Mouse (Mus musculus): ENCODE data around the gene Ptprg.

Ptprg gene

GRCm38 (mm10) chr14:11553273-11553665 lies at the start of gene Ptprg:
Gene Ptprg, plus strand, starts transcription at chr14:11553532.
- ATAC-seq (ENCODE audit: insufficient number of reproducible peaks, low FRiP score, low TSS enrichment), result peak; percentile 69

DNA sequence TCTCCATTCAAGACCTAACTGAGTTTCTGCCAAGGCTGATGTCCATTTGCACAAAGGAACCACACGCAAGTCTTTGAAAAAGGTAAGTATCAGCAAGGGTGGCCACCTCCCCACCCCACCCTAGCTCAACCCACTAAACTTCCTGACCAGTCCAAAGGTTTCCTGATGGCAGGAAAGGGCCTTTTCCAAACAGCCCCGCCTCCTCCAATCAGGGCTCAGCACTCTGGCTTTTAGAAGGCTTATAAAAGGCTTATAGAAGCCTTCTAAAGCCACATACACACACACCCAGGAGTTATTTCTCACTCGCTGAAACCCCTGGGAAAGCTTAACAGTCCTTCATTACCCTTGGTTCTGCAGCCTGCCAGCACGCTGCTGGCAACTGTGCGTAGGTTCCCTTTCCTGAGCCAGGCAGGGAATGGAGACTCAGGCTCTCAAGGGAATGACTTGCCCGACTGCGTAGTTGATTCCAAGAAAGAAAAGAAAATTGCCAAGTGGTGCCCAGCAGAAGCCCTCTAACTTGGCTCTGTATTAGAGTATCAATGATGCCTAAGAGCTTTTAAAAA lies 49.4 kb upstream of the Ptprg start:
- ATAC-seq (ENCODE audit: insufficient number of reproducible peaks, low FRiP score, low TSS enrichment), result no peak

- no peak for ATAC-seq (ENCODE audit: insufficient number of reproducible peaks, low FRiP score, low TSS enrichment)
These were observed 43.2 kb upstream of the Ptprg start for GRCm38 (mm10) chr14:11510173-11510572.

DNA sequence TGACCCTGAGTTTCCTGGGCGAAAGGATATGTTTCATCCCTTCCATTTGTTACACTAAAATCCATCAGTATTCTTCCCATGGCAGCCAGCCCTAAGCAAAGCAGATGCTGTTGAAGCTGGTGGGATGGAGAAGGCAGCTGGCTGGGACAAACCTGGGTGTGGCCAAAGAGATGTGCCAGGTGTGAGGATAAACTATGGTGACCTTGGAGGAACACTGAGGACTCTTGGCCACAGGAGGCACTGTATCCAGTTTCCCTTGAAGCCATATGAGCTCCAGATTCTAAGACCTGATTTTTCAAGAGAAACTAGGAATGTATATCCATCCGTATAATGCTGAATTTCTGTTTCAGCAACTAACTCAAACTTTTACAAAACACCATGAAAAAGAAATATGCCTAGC lies 34.2 kb upstream of the Ptprg start:
- ATAC-seq (ENCODE audit: insufficient number of reproducible peaks, low FRiP score, low TSS enrichment), result no peak

DNA sequence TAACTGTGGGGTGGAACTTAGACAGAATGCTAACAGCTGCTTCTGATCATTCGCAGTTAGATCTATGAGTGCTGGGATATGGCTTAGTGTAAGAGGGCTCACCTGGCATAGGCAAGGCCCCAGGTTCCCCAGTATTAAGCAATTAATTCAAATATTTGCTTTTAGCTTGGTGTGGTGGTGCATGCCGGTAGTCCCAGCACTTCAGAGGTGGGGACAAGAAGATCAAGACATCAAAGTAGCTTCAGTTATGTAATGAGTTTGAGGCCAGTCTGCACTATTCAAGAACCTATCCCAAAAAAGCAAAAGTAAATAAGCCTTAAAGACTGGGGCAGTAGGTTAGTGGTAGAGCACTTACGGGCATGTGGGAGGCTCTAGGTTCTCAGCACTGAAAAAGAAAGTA lies 30.3 kb upstream of the Ptprg start:
- no peak for ATAC-seq (ENCODE audit: insufficient number of reproducible peaks, low FRiP score, low TSS enrichment)

- ATAC-seq (ENCODE audit: insufficient number of reproducible peaks, low FRiP score, low TSS enrichment), result no peak
These were observed 23.7 kb upstream of the Ptprg start for GRCm38 (mm10) chr14:11529591-11529990.

- ATAC-seq (ENCODE audit: insufficient number of reproducible peaks, low FRiP score, low TSS enrichment), result no peak
These were observed 18.9 kb upstream of the Ptprg start for GRCm38 (mm10) chr14:11534456-11534855.

GRCm38 (mm10) chr14:11536121-11536520 lies 17.2 kb upstream of the Ptprg start:
- ATAC-seq (ENCODE audit: insufficient number of reproducible peaks, low FRiP score, low TSS enrichment), result no peak

DNA sequence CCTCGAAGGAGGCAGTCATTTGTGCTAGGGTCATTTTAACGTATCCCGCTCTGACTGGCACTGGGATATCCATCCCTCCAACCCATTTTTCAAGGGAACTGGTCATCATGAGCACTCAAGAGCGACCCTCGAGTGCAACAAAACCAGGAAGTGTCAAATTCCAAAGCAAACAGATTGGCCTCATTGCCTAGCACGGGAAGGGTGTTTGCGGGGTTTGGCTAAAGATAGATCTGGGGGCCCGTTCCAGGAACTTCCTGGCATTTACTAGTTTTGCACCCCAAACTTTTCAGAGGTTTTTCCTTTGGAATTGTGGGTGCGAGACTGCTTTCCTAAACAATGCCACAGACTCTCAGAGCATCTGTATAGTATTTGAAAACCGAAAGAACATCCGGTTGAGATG lies 1.4 kb upstream of the Ptprg start:
- ATAC-seq (ENCODE audit: insufficient number of reproducible peaks, low FRiP score, low TSS enrichment), result no peak

GRCm38 (mm10) chr14:11552521-11553272 lies 635 bp upstream of the Ptprg start:
- ATAC-seq (ENCODE audit: insufficient number of reproducible peaks, low FRiP score, low TSS enrichment), result no peak; the same call in 1 of the 2 replicates

- peak; percentile 1; the same call in 1 of the 2 replicates for ATAC-seq (ENCODE audit: insufficient number of reproducible peaks, low FRiP score, low TSS enrichment)
These were observed 460 bp downstream of the Ptprg start for GRCm38 (mm10) chr14:11553679-11554305.

DNA sequence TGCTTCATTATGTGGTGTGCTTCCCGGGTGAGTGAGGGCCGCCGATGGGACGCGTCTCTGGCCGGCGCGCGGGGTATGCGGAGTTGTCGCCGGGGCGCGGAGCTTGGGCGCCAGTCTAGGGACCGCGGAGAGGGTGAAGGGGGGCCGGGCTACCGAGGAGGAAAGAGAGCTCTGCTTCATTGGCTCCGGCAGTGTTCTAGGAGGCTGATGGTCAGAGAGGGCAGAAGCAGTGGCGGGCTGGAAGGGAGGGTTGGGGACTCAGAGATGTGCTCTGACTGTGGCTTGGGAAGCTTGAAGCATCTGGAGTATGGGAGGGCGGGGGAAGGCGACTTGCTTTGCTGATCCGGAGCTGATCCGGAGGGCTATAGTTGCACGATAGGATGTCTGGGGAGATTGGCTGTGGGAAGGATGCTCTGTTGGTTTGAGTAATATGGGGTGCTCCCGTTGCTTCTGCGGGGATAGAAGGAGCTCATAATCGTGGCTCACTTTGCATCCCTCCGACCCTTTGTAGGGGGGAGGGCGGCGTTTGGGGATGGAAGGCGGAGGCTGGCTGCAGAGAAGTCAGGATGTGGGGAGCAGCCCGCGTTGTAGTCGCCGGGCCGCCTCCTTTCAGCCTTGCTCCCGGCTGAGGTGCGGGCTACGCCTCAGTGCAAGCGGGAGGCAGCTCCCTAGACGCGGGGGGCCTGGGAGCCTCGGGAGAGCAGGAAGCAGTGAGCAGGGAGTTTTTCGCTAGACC lies 1.1 kb downstream of the Ptprg start:
- ATAC-seq (ENCODE audit: insufficient number of reproducible peaks, low FRiP score, low TSS enrichment), result peak; percentile 23

DNA sequence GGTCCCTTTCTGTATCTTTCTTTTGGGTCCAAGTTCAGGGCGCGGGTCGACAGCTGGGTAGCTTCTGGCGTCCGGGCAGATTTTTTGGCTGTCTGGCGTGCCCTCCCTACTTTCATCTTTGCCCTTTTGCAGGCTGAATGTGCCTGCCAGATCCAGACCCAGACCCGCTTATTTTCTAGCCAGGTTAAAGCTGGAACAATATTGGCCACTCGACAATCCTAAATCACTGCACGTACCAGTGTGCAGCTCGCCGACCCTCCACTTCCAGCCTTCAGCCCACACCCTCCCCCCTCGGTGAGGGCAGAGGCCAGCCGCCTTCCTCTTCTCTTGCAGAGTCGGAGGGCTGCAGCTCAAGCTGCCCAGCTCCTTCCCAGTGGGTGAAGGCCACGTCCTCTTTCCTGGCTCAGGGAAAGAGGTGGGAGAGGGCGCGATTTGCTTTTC lies 1.7 kb downstream of the Ptprg start:
- no peak for ATAC-seq (ENCODE audit: insufficient number of reproducible peaks, low FRiP score, low TSS enrichment)

GRCm38 (mm10) chr14:11555521-11556355 lies 2.4 kb downstream of the Ptprg start:
- 0 out of 2 replicates have a peak, but pooled peaks have one; percentile 3 for ATAC-seq (ENCODE audit: insufficient number of reproducible peaks, low FRiP score, low TSS enrichment)

DNA sequence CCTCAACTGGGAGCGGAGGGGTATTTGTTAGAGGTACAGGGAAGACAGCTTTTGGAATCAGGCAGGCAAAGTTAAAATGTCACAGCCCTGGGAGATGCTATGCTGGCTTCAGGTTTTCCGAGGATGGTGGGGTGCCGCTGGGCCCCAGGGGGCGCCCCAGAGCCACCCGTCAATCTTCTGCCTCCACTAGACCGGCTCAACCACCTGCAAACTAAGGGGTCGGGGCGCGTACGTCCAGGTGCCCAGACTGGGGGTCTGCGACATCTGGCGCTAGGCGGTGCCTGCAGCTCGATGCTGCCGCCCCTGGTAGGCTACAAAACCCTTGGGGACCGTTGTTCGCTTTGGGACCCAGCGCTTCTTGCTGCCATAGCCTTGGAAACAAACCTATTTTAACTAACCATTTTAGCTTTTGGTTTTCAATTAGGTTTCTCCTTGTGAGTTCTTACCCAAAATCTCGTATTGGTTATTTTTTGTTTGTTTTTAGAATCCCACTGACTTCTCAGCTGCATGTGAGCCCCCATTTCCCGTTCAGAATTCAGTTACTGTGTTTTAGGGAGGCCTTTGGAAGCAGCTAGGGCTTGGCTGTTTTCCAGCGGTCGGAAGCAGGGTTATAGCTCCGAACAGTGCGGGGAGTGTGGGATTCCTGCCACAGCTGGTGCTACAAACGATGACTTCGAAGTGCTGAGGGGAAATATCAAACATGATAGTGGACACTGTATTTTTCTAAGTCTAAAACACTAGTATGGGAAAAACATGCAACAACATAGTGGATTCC lies 3.2 kb downstream of the Ptprg start:
- 0 out of 2 replicates have a peak, but pooled peaks have one; percentile 22 for ATAC-seq (ENCODE audit: insufficient number of reproducible peaks, low FRiP score, low TSS enrichment)

DNA sequence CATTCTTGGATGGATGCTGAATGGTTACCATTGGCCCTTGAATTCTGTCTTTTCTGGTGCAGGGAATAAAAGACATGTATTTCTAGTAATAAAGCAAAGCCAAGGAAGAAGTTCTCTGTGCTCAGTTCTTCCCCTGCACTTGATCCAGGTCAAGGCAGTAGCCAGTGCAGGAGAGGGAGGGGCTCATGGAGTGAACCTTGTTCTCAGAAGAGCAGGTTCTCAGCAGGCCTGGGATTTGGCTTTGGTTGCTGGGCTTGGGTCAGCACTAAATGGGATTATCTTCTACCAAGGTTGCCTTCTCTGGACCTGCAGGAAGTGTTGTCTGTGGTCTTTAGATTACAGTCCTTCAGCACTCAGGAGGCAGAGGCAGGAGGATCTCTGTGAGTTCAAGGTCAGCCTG lies 5.2 kb downstream of the Ptprg start:
- no peak for ATAC-seq (ENCODE audit: insufficient number of reproducible peaks, low FRiP score, low TSS enrichment)

DNA sequence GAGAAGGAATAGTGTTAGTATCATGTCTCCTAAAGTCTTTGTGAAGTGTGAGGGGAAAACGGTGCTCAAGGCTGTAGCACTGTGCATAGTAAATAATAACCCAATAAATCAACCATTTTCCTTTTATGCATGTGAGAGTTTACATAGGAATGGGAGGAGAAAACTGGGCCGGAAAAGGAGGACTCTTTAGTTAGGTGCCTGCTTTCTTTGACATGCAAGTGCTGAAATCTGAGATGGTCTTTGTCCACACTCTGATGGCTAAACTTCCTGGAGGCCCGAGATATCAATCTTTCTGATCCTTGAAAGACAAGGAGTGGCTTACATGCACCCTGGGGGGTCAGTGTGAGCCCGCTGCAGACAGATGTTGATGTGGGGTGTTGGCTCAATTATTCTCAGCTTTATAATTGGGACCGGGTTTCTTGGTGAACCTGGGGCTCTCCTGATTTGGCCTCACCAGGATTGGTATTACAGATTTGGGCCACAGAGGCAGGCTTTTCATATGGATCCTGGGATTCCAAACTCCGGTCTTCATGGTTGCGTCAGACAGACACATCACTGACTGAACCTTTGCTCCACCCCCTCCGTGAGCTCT lies 7.4 kb downstream of the Ptprg start:
- no peak for ATAC-seq (ENCODE audit: insufficient number of reproducible peaks, low FRiP score, low TSS enrichment)

DNA sequence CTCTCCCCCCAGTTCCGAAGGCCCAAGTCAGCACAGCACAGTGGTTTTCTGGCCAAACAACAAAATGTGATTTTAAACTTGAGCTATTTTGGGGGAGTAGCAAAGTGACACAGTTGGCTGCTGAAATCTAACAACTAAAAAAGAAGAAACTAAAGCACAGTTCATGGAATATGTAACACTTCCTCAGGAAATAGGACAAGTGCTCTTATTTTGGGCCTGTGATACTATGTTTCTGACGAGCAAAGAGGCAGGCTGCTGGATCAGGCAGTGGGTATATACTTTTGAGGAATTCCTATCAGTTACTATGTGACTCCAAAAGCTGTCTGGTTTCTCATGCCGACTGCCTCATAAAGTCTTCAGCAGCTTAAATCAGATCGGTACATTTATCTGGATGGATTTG lies 8.1 kb downstream of the Ptprg start:
- no peak for ATAC-seq (ENCODE audit: insufficient number of reproducible peaks, low FRiP score, low TSS enrichment)

DNA sequence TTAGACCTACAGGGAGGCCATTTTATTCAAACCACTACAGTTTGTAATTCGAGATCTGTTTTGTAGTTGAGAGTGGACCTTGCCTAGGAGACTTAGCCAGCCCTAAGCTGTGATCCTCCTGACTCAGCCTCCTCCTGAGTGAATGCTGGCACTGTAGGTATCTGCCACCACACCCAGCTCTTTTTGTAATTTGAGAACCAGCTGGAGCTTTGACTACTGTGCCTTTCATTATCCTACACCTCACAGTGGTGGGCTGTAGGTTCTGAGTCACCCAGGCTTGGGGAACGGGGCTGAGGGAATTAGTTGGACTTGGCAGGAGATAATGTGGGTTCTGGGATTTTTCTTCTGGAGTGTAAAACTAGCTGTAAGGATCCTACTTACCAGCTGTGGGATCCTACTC lies 9.5 kb downstream of the Ptprg start:
- no peak for ATAC-seq (ENCODE audit: insufficient number of reproducible peaks, low FRiP score, low TSS enrichment)

Measured in cerebellum, adult (tissue).